Mouse (Mus musculus) A20 (cell line): ENCODE results near the gene Npb.

ENCODE experiments used
- DNase-seq: peaks from one replicate; pipeline ENCODE4 v3.0.0-alpha.2; 2011; ENCODE audit warnings: low read depth, low spot score

The Npb gene

GRCm38 (mm10) chr11:120613976-120614375, 5.7 kb downstream of the Npb start:
- DNase-seq, result no peak

- no peak for DNase-seq
Measured at GRCm38 (mm10) chr11:120615167-120615566, 6.9 kb downstream of the Npb start.

- no peak for DNase-seq
Measured at GRCm38 (mm10) chr11:120615606-120616203, 7.4 kb downstream of the Npb start.

GRCm38 (mm10) chr11:120616617-120617294, 8.5 kb downstream of the Npb start:
- peak; percentile 36 for DNase-seq

DNA sequence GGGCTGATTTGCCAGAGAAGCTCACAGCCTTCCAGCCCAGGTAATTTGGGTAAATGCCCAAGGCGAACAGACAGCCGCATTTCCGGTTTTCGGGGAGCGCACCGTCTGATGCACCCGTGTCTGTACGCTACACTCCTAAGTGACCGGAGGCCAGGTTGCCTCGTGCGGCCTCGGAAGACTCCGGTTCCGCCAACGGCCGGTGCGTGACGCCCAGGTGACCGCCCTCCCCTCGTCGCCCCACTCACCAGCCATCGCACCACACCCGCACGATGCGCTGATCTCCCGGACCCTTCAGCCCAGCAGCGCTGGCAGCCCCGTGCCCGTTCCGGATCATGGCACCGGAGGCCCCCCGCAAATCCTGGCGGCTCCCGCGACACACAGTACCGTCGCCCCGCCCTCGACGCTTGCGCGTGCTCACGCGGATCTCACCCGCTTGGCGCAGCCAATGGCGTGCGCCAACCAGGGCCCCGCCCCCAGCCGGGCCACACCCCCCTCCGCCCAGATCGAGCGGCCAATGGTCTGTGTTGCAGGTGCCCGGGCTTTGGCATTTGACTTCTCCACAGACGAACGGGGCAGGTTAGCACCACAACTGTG, 9.3 kb downstream of the Npb start, which contains the start of gene Pcyt2:
TSS of gene Pcyt2 (minus strand) at position 418 of the 594 bp plus-strand sequence.
- DNase-seq, result peak; percentile 97

DNA sequence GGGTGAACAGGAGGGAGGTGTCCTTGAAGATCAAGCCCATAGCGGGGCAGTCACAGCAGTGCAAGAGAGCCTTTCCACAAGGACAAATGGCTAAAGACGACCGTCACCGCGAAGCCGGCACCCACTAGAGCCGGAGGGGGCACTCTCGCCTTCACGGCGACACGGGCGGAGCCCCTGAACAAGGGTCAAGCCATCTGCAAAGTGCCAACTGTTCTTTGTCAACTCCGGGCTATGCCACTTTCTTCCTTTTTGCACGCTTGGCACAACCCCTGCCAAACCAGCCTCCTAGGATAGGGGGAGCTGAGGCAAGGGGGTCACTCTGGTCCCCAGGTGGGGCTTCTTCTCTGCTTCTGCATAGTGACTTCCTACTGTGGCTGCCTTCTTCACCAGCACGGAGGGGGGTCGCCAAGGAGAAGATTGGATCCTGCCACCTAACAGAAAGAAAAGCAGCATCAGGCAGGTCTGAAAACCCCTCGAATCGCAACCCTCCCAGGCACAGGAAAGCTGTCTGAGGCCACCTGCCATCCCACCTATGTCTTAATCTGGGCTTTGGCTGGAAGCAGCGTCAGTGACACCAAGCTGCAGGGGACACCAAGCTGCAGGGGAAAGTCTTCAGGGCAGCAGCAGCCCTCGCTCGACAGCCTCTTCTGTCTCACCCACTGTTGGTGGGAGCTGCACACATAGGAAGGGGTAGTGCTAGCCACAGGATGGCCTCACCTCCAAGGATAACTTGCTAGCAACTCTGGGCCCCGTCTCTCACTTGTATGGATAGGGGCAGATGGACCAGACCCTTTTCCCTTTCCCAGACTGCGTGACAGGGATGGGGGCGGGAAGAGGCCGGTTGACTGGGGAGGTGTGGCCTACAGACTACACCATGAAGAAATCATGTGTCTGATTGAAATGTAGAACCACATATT, 10.6 kb downstream of the Npb start:
- no peak for DNase-seq

DNA sequence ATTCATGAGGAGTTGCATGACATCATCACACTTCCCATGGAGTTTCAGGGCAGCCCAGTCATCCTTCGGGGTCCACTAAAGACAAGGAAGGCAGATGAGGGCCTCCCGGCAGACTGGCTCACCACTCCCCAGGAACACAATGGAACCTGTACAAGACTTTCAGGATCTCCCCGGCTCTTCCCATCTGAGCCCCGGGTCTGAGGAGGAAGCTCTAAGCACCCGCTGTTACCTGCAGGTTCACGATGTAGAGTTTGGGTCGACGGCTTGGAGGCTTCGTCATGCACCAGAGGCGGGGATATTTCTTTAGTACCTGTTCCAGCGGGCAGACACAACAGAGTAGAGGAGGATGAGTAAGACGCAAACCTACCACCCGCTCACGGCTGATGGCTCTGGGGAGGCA, 11.9 kb downstream of the Npb start:
- no peak for DNase-seq

- no peak for DNase-seq
Measured at GRCm38 (mm10) chr11:120622805-120623204, 14.5 kb downstream of the Npb start.

DNA sequence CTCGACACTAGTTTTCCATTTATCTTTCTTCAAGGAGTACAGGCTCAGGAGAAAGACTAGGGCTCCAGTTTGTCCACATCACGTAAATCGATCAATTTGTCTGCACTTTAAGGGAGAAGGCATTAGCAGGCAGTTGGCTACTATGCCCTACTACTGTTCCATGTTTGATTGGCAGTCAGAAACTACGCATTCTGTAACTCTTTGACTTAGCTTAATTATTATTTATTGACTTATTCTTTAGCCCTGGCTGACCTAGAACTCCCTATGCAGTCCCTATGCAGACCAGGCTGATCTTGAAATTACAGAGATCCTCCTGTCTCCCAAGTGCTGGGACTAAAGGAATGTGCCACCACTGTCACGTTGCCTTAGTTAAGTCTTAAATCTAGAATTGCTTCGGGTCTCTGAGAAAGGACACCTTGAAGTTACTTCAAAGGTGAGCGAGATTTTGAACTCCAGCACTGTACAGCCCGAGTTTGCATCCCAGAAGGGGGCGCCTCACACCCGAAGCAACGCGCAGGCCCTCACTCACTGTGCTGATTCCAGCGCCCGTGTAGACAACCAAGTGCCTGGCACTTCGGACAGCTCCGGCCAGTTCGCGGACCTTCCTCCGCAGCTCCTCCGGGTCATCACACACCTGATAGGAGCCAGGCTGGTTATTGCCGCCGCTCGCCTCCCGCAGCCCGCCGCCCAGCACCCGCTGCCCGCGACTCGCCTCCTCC, 15.8 kb downstream of the Npb start:
- DNase-seq, result peak; percentile 86

- DNase-seq, result peak; percentile 91
Measured at GRCm38 (mm10) chr11:120624680-120625111, 16.4 kb downstream of the Npb start.

DNA sequence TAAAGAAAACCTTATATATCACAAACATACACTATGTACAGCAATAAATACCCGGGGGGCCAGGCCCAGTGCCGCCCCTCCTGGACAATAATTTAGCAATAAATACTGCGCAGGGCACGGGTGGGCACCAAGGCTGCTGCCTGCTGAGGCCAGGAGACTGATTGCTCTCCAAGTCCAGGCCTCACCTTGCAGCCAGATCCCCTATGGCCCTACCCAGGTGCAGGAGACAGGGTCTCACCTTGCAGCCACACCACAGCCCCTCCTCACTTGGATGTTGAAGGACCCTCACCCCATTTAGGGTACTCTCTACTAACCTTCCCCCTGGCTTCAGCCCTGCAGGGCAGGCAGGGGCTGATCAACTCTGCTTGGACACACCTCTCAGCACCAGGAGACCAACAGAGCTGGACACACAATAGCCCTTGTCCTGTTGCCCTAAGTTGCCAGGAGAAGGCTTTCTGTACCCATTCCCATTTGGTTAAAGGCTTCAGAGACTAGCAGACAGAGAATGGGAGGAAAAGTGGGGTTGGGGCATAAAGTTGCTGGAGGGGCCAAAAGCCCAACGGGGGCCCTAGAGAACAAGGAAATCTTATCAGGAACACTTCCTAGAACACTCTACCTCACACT, 17.0 kb downstream of the Npb start, which contains the start of gene Sirt7:
TSS of gene Sirt7 (minus strand) at position 89 of the 624 bp plus-strand sequence.
- no peak for DNase-seq

DNA sequence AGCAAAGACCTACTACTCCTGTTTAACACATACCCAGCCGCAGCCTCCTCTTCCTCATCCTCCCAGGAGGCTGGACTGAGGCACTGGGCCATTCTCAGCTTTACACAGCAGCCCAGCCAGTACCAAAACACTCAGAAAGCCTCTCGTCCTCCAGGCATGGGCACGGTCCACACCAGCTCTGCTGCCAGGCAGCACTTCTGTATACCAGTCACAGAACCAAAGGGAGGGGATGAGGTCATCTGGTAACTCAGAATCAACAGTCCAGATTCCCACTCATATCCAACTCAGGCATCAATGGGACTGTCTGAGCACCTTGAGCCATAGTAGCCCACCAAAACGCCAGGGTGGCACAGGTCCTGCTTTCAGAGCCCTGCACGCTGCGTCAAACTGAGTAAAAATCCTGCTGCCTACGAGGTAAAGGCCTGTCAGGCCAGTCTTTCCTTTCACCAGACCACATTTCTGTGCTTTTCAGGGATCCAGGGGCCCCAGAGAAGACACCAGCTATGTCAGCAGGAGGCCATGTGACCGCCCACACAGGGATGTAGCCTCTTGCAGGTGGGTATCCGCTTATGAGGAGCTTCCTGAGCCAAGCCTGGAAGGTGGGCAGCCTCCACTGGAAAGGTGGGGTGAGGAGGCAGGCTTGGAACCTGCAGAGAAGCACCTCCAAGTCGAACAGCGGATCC, 18.6 kb downstream of the Npb start:
- no peak for DNase-seq

DNA sequence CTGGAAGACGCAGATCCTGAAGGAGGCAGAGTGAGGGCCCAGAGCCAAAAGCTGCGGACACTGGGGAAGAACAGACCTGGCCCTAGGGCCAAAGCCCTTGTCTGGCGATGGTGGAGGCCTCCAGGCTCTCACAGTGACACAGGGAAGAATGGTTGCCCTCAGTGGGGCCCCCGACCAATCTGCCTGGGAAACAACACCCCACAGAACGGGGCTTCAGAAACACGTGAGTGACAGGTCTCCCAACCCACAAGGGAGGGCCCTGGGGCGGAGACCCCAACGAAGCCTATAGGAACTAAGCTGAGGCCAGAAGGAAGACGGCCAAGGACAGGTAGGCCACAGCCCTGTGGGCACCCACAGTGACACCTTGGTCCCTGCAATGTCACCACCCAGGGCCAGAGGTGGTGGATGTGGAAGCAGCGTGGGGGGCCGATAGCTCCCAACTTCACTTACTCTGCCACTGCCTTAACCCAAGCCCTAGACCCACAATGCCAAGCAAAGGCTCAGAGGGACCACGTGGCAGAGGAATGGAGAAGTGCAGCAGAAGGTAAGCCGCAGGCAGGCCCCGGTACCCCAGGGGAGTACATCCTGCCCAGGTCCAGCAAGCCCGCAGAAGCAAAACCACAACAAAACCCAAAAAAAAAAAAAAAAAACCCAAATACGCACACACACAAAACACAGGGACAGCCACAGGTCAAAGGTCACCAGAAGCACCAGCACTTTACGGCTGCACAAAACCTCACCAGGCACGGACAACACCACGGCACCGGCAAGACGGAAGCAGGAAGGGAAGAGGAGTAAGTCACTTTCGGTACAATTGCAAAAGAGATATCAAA, 19.4 kb downstream of the Npb start:
- DNase-seq, result peak; percentile 87

- DNase-seq, result peak; percentile 40
Measured at GRCm38 (mm10) chr11:120628601-120629340, 20.5 kb downstream of the Npb start.

- peak; percentile 88 for DNase-seq
Measured at GRCm38 (mm10) chr11:120629341-120629730, 21.1 kb downstream of the Npb start.

- DNase-seq, result peak; percentile 63
Measured at GRCm38 (mm10) chr11:120629911-120630310, 21.6 kb downstream of the Npb start.

- DNase-seq, result no peak
Measured at GRCm38 (mm10) chr11:120630401-120630871, 22.2 kb downstream of the Npb start.
